Mouse (Mus musculus): ENCODE data around the gene Triobp.

DNA sequence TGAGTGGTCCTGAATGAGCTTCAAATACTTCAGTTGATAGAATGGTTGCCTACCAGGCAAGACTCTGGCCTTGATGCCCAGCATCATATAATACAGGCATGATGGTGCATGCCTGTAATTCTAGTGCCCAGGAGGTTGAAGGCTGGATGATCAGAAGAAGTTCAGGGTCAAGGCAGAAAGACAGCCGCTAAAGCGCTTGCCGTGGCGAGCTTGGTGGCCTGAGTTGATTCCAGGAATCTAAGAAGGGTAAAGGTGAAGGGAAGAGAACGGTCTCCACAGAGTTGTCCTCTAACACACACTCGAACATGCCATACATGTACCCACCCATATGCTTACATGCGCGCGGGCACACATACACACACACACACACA lies 42.6 kb downstream of the Triobp start:
- TF ChIP-seq CTCF (IDR thresholded peaks at IDR 0.05; ENCODE audit: extremely low read depth, insufficient read depth, low read length): no peak
- TF ChIP-seq POLR2A (IDR thresholded peaks at IDR 0.05; ENCODE audit: extremely low read depth, insufficient read depth, low read length): no peak

All from cortical plate, adult 2 months (tissue).